Comparison of ENCODE assay signal across 8 mouse cellular contexts in the genomic region with DNA sequence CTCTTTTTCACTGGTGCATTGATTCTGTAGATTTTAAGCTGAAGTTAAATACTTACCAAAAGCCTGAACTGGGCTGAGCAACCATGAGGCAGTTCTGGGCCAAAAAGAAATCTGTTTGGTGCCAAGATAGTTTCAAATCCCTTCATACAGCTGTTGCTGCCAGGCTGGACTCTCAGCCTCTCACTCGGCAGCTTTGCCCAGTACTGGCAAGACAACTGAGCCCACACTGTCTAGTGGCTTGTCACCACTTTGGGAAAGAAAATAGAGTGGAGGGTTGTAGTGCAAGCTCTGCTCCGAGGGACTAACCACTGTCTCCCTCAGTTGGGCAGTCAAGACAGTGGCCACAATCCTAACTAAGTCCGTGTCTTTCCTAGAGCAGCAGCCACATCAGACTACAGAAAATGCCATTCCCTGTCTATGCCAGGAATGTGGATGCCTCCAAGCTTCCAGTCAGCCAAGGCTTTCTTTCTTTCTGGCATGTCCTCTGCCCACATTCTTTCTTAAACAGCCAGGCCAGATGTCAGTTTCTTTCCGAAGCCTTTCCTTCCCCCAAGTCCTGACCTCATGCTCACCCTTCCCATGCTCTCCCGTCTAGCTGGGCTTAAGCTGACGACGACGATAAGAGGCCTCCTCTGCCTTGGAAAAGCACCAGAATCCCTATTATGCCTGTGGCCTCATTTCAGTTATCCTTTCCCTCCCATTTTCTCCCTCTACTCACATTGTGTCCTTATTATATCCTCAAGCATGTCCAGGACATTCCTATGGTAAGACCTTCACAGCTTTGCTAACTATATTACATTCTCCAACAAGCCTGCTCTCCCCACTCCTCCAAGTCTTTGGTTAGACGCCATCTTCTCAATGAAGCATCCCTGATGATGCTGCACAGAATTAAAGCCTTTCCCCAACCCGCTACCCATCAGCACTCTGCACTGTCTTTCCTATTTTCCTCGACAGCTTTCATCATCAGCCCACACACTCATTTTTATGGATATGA. TPM values are rescaled to one million over a fixed set of nuclear protein-coding genes. Genes with fewer than 3 reads are reported as not detected.
DNase-seq lines count a peak whose midpoint lies in the region; ATAC-seq and TF ChIP-seq lines count a peak whose summit lies in the region.

No protein-coding gene starts in this region.

- WGBS in spleen, adult 2 months: 89% methylated on average over 11 of the region's 11 CpGs

- H3K36me3 ChIP-seq in spleen, adult 2 months (ENCODE audit: control insufficient read depth, insufficient read depth, low read length): no peaks in the 10 kb centered on the region

- no peak for TF ChIP-seq CTCF in spleen, adult 2 months (IDR thresholded peaks at IDR 0.05; ENCODE audit: extremely low read depth, insufficient read depth, insufficient read length, insufficient replicate concordance)

- intact Hi-C loops in heart, postnatal 25 days (cut with DNase I): no loop called here

- no peaks in the 10 kb centered on the region for H3K27me3 ChIP-seq in spleen, adult 2 months (ENCODE audit: control insufficient read depth, insufficient read depth, low read length)

- no peak for ATAC-seq in megakaryocyte, adult 5-6 weeks (ENCODE audit: poor library complexity, severe bottlenecking)

- H3K4me1 ChIP-seq in spleen, adult 2 months (ENCODE audit: control insufficient read depth, insufficient read depth, insufficient read length): no peaks in the 10 kb centered on the region

- no peak overlapping the region for H3K4me3 ChIP-seq in spleen, adult 2 months (ENCODE audit: extremely low read depth, insufficient read depth, insufficient read length)

- peak; percentile 52 to 70 for DNase-seq in heart, adult 18-20 months
- DNase-seq in heart, postnatal 25 days (ENCODE audit: low spot score): no peak
- DNase-seq in spleen, adult 2 months (ENCODE audit: low read depth in 1 of 2, low spot score in 2 of 2): no peak
- DNase-seq in spleen, postnatal 4 days (ENCODE audit: low spot score in 2 of 2): no peak
- peak; percentile 53 for DNase-seq in heart, postnatal 4 days
- DNase-seq in retina, embryonic 14.5 days (ENCODE audit: low spot score): peak; percentile 7
- DNase-seq in ovary, postnatal 10 days (ENCODE audit: low spot score): no peak

- TF ChIP-seq POLR2A in spleen, adult 2 months (IDR thresholded peaks at IDR 0.05; ENCODE audit: low read depth, low read length): no peak

- 0 out of 2 replicates have a peak overlapping the region, but pooled peaks have one; percentile 16 for H3K27ac ChIP-seq in spleen, adult 2 months (ENCODE audit: insufficient read depth, low read length)

RNA-seq across cellular contexts. Expression of gene Rpl27a, which starts 57.7 kb away (rescaled TPM):
- 10 to 100 TPM; 93.0 to 99.0 TPM for total RNA-seq in heart, adult 18-20 months (2021)
- 100 to 1,000 TPM in 1 of 2 experiments, 10 to 100 TPM in 1; 95.9 to 104 TPM for total RNA-seq in heart, postnatal 25 days (2021)
- 448 and 545 TPM in 2 replicates for polyA plus RNA-seq in spleen, adult 2 months (2012; rRNA removed)
- 100 to 1,000 TPM; 152 to 160 TPM for total RNA-seq in heart, postnatal 4 days (2021)
- 370 and 392 TPM in 2 replicates for total RNA-seq in megakaryocyte, adult 5-6 weeks (2015)
- 556 and 612 TPM in 2 replicates for total RNA-seq in megakaryocyte, adult 5-6 weeks (2017)

Comparison
In these comparisons a context has a peak if more than half of its experiments do, and no peak if none do; other contexts are left out.
1. DNase-seq: peak in heart, adult 18-20 months (2 of 2), heart, postnatal 4 days (single experiment) and retina, embryonic 14.5 days (single experiment); none in heart, postnatal 25 days (single experiment), spleen, adult 2 months (0 of 2), spleen, postnatal 4 days (0 of 2) and ovary, postnatal 10 days (single experiment).